Mouse (Mus musculus) erythroblast, embryonic 14.5 days (primary cell): ENCODE results near the gene Tmem156.

ENCODE experiments used
- GATA1 ChIP-seq: IDR thresholded peaks from 2 replicates; pipeline ENCODE4 v1.6.1; 2012; ENCODE audit warnings: low read length, inconsistent platforms, mixed read lengths
- TAL1 ChIP-seq: IDR thresholded peaks from 3 replicates; pipeline ENCODE4 v1.6.1; 2012; ENCODE audit warnings: low read length, inconsistent platforms, mixed read lengths

GRCm38 (mm10) chr5:65043407-65043895, 48.5 kb downstream of the Tmem156 start:
- TF ChIP-seq GATA1 (no peak), TAL1 (no peak)
